Mouse (Mus musculus) embryonic facial prominence, embryonic 11.5 days (tissue): ENCODE results near the gene Rnf41. TPM values are rescaled to one million over a fixed set of nuclear protein-coding genes. Genes with fewer than 3 reads are reported as not detected.

Source experiments
- ATAC-seq: fragments of 200-750 bp; cut with Nextera tagmentation; replicated peaks from 2 replicates; pipeline ENCODE4 v1.8.0; 2017; ENCODE audit warnings: low read depth; ENCODE audit not compliant: insufficient number of reproducible peaks, low FRiP score, low TSS enrichment
- DNase-seq: peaks from one replicate; pipeline ENCODE4 v3.0.0-alpha.2; 2015; ENCODE audit warnings: low spot score
- H3K27ac ChIP-seq: fragments of 300-500 bp; sonication (generic); replicated peaks from 2 replicates; pipeline ENCODE4 v1.5.1; 2014; ENCODE audit warnings: mild to moderate bottlenecking, low read depth, low read length, control low read depth
- H3K27me3 ChIP-seq: fragments of 300-500 bp; sonication (generic); 2 replicates; pipeline ENCODE4 v1.6.1; 2014; ENCODE audit warnings: mild to moderate bottlenecking, low read length, moderate library complexity, mixed read lengths; ENCODE audit not compliant: control insufficient read depth, insufficient read depth
- H3K36me3 ChIP-seq: fragments of 300-500 bp; sonication (generic); replicated peaks from 2 replicates; pipeline ENCODE4 v1.6.1; 2014; ENCODE audit warnings: low read depth, mild to moderate bottlenecking, low read length, moderate library complexity, mixed read lengths; ENCODE audit not compliant: control insufficient read depth, insufficient read depth
- H3K4me1 ChIP-seq: fragments of 300-500 bp; sonication (generic); 2 replicates; pipeline ENCODE4 v1.6.1; 2014; ENCODE audit warnings: low read length, mixed read lengths; ENCODE audit not compliant: control insufficient read depth, insufficient read depth
- H3K4me2 ChIP-seq: fragments of 300-500 bp; sonication (generic); 2 replicates; pipeline ENCODE4 v1.6.1; 2014; ENCODE audit warnings: low read depth, mild to moderate bottlenecking, control low read depth, low read length, moderate library complexity
- H3K4me3 ChIP-seq: fragments of 300-500 bp; sonication (generic); 2 replicates; pipeline ENCODE4 v1.5.1; 2014; ENCODE audit warnings: low read depth, low read length, control low read depth
- H3K9ac ChIP-seq: fragments of 300-500 bp; sonication (generic); replicated peaks from 2 replicates; pipeline ENCODE4 v1.6.1; 2014; ENCODE audit warnings: mild to moderate bottlenecking, control low read depth, low read length
- H3K9me3 ChIP-seq: fragments of 300-500 bp; sonication (generic); replicated peaks from 2 replicates; pipeline ENCODE4 v1.6.1; 2016; ENCODE audit warnings: mild to moderate bottlenecking, low read length, inconsistent platforms, mixed read lengths; ENCODE audit not compliant: control insufficient read depth
- WGBS: fragments of 180-500 bp; shearing (Covaris S2); extraction: QIAGEN DNeasy Blood & Tissue Kit; methylation state at CpG from one replicate; pipeline ENCODE4 v1.1.7; 2014; 5-methylcytosine and 5-hydroxymethylcytosine counted together
- polyA plus RNA-seq: library from polyadenylated mRNA; unstranded; fragments of >200 nt; fragmentation: Nextera tagmentation; extraction: Ambion mirVana; gene quantifications from 2 replicates; pipeline ENCODE4 v1.2.1, GENCODE M21; 2014

The Rnf41 gene
- polyA plus RNA-seq, 1 experiment from 2014 or later, result 36.4 TPM

- H3K27ac ChIP-seq, result no peak overlapping the region
- H3K4me1 ChIP-seq, result no peaks in the 10 kb centered on the region
- WGBS, result 85% methylated on average over 6 of the region's 6 CpGs
- ATAC-seq (no peak), DNase-seq (no peak)
- H3K4me2 ChIP-seq, result no peak overlapping the region
- H3K9ac ChIP-seq, result no peak overlapping the region
- no peaks in the 10 kb centered on the region for H3K27me3 ChIP-seq
- no peaks in the 10 kb centered on the region for H3K9me3 ChIP-seq
- H3K4me3 ChIP-seq, result no peak overlapping the region
- H3K36me3 ChIP-seq, result peaks cover 35% of the 10 kb centered on the region
Measured at GRCm38 (mm10) chr10:128389570-128389969, 21.9 kb upstream of the Rnf41 start.

- H3K4me1 ChIP-seq, result no peaks in the 10 kb centered on the region
- DNase-seq, result no peak
- H3K4me2 ChIP-seq, result no peak overlapping the region
- H3K36me3 ChIP-seq, result peaks cover 29% of the 10 kb centered on the region
- no peaks in the 10 kb centered on the region for H3K9me3 ChIP-seq
- ATAC-seq, result no peak
- no peak overlapping the region for H3K9ac ChIP-seq
- H3K27ac ChIP-seq, result no peak overlapping the region
- WGBS, result 93% methylated on average over 12 of the region's 12 CpGs
- H3K4me3 ChIP-seq, result no peak overlapping the region
- no peaks in the 10 kb centered on the region for H3K27me3 ChIP-seq
Measured at GRCm38 (mm10) chr10:128390366-128390765, 21.1 kb upstream of the Rnf41 start.

- no peaks in the 10 kb centered on the region for H3K4me1 ChIP-seq
- no peak overlapping the region for H3K4me2 ChIP-seq
- H3K9ac ChIP-seq, result no peak overlapping the region
- H3K4me3 ChIP-seq, result no peak overlapping the region
- no peaks in the 10 kb centered on the region for H3K9me3 ChIP-seq
- 84% methylated on average over 6 of the region's 6 CpGs for WGBS
- H3K27ac ChIP-seq, result no peak overlapping the region
- peaks cover 25% of the 10 kb centered on the region for H3K36me3 ChIP-seq
- ATAC-seq (no peak), DNase-seq (no peak)
- H3K27me3 ChIP-seq, result no peaks in the 10 kb centered on the region
Measured at GRCm38 (mm10) chr10:128391850-128392249, 19.6 kb upstream of the Rnf41 start.

GRCm38 (mm10) chr10:128396017-128396673 lies 15.3 kb upstream of the Rnf41 start:
- Histone ChIP-seq H3K9me3 (no peaks in the 10 kb centered on the region), H3K4me1 (no peaks in the 10 kb centered on the region; the same call in 1 of the 2 replicates), H3K27ac (no peak overlapping the region), H3K9ac (no peak overlapping the region), H3K36me3 (peaks cover 8% of the 10 kb centered on the region; the same call in 1 of the 2 replicates), H3K4me2 (no peak overlapping the region), H3K27me3 (no peaks in the 10 kb centered on the region), H3K4me3 (no peak overlapping the region)
- ATAC-seq (no peak), DNase-seq (no peak)
- 67% methylated on average over 11 of the region's 11 CpGs for WGBS

GRCm38 (mm10) chr10:128396716-128397264 lies 14.7 kb upstream of the Rnf41 start:
- Histone ChIP-seq H3K27me3 (no peaks in the 10 kb centered on the region), H3K4me2 (no peak overlapping the region), H3K27ac (no peak overlapping the region), H3K4me3 (no peak overlapping the region), H3K36me3 (peaks cover 5% of the 10 kb centered on the region; the same call in 1 of the 2 replicates), H3K9ac (no peak overlapping the region), H3K9me3 (no peaks in the 10 kb centered on the region), H3K4me1 (no peaks in the 10 kb centered on the region; the same call in 1 of the 2 replicates)
- no peak for ATAC-seq
- DNase-seq, result no peak
- WGBS, result 79% methylated on average over 10 of the region's 10 CpGs

- H3K4me2 ChIP-seq, result no peak overlapping the region
- DNase-seq, result no peak
- no peak overlapping the region for H3K4me3 ChIP-seq
- H3K27me3 ChIP-seq, result no peaks in the 10 kb centered on the region
- no peak overlapping the region for H3K9ac ChIP-seq
- H3K9me3 ChIP-seq, result no peaks in the 10 kb centered on the region
- 71% methylated on average over 7 of the region's 7 CpGs for WGBS
- no peak overlapping the region for H3K27ac ChIP-seq
- no peak for ATAC-seq
- H3K4me1 ChIP-seq, result no peaks in the 10 kb centered on the region; the same call in 1 of the 2 replicates
- H3K36me3 ChIP-seq, result peaks cover 5% of the 10 kb centered on the region; the same call in 1 of the 2 replicates
Measured at GRCm38 (mm10) chr10:128397466-128397865, 14.0 kb upstream of the Rnf41 start.

GRCm38 (mm10) chr10:128400338-128400737 lies 11.1 kb upstream of the Rnf41 start:
- ATAC-seq (no peak), DNase-seq (no peak)
- Histone ChIP-seq H3K9ac (no peak overlapping the region; the same call in 1 of the 2 replicates), H3K27ac (no peak overlapping the region), H3K36me3 (peaks cover 3% of the 10 kb centered on the region; the same call in 1 of the 2 replicates), H3K9me3 (no peaks in the 10 kb centered on the region), H3K4me2 (no peak overlapping the region), H3K27me3 (no peaks in the 10 kb centered on the region), H3K4me3 (no peak overlapping the region), H3K4me1 (no peaks in the 10 kb centered on the region; the same call in 1 of the 2 replicates)
- WGBS, result 30% methylated on average over 5 of the region's 5 CpGs

GRCm38 (mm10) chr10:128401056-128401455 lies 10.4 kb upstream of the Rnf41 start, which contains the start of gene Slc39a5:
Gene Slc39a5 (minus strand): TSS chr10:128401229.
- Histone ChIP-seq H3K4me3 (no peak within 1 kb of the TSS), H3K9me3 (no peaks in the 10 kb centered on the region), H3K4me1 (no peaks in the 10 kb centered on the region; the same call in 1 of the 2 replicates), H3K27ac (no peak within 1 kb of the TSS), H3K27me3 (no peaks in the 10 kb centered on the region), H3K9ac (no peak within 1 kb of the TSS; the same call in 1 of the 2 replicates), H3K4me2 (no peak within 1 kb of the TSS), H3K36me3 (peaks cover under 1% of the 10 kb centered on the region; the same call in 1 of the 2 replicates)
- ATAC-seq (no peak), DNase-seq (no peak)
- 8% methylated on average over 2 of the region's 2 CpGs for WGBS
